Mouse (Mus musculus): Measurements from ENCODE around the gene Urad.

Gene Urad

DNA sequence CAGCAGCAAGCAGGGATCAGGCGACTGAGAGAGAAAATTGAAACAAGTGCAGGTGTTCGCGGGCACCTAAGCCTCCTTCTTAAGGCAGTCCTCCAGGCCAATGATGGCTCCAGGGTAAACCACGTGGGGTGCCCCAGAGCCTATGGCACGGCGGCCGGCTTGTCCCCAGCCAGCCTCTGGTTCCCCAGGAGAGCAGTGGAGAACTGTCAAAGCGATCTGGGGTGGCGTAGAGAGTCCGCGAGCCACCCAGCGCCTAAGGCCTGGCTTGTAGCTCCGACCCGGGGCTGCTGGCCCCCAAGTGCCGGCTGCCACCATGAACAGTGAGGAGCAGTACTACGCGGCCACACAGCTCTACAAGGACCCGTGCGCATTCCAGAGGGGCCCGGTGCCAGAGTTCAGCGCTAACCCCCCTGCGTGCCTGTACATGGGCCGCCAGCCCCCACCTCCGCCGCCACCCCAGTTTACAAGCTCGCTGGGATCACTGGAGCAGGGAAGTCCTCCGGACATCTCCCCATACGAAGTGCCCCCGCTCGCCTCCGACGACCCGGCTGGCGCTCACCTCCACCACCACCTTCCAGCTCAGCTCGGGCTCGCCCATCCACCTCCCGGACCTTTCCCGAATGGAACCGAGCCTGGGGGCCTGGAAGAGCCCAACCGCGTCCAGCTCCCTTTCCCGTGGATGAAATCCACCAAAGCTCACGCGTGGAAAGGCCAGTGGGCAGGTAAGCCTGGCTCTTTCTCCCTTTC, 52.1 kb downstream of the Urad start, which contains the start of gene Pdx1:
Pdx1 (plus strand) TSS at position 34 of the 747 bp plus-strand sequence.
- no peak for DNase-seq (ENCODE audit: low read depth in 1 of 2, low spot score in 2 of 2)

DNA sequence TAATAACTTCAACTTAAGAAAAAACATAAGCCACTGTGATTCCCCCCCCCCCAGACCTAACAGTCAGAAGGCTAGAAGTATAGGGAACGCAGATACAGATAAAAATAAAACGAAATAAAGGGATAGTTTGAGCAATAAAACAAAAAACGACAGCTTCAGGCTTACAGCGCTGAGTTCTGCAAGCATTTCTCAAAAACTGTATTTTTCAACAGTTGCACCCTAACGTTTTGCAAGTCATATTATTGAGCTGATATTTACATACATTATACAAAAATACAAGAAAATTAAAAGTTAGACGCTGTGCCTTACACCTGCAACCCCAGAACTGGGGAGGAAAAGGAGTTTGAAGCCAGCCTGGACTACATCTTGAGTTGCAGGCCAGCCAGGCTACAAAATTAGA, 52.9 kb downstream of the Urad start:
- no peak for DNase-seq (ENCODE audit: low read depth in 1 of 2, low spot score in 2 of 2)

DNA sequence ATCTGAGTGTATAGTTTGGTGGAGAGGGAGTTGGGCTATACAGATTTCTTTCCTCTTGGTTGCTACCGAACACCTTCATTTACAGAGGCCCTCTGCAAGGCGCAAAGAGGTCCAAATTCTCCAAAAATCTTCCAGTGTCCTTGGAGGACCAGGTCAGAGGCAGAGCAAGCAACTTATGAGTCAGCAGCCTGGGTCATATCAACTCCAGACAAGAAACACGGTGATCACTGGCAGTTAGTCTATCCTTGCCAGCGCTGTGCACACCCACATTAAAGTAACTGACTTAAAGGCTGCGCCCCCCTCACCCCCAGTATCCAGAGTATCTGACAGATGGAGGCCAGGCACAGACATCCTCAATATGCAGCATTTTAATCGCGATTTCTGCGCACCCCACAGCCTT, 53.5 kb downstream of the Urad start:
- no peak for DNase-seq (ENCODE audit: low read depth in 1 of 2, low spot score in 2 of 2)

- no peak for DNase-seq (ENCODE audit: low read depth in 1 of 2, low spot score in 2 of 2)
Observed at GRCm38 (mm10) chr5:147267434-147267833, 54.8 kb downstream of the Urad start.

All from monocyte, adult 2 months (primary cell).